23 mouse cellular contexts compared by ENCODE assay signal in genomic region chr3:30494371-30494770, GRCm38 (mm10). TPM values are rescaled to one million over a fixed set of nuclear protein-coding genes. Genes with fewer than 3 reads are reported as not detected.
"Had no signal": no experiment of that assay in that cellular context is flagged by ENCODE, and none has a peak within 500 bp of the region (broad histone marks: within the 10 kb centered on the region; RNA-seq: fewer than 3 reads in every experiment).

No protein-coding gene starts in this region.

- DNase-seq: gastrocnemius, postnatal 10 days; gastrocnemius, postnatal 25 days; heart, adult 2 months; heart, postnatal 10 days; heart, postnatal 4 days; kidney, adult 18-20 months; kidney, adult 8-10 months; kidney, postnatal 10 days; kidney, postnatal 25 days; kidney, postnatal 4 days; liver; liver, embryonic 13.5 days had no signal

- H3K4me3 ChIP-seq: heart, adult 2 months; heart, embryonic 12.5 days; hindbrain, embryonic 10.5 days; hindbrain, embryonic 12.5 days; intestine, embryonic 15.5 days; layer of hippocampus, adult 2 months; left cerebral cortex, adult 2 months; limb, embryonic 10.5 days; limb, embryonic 12.5 days; liver, embryonic 13.5 days; liver, embryonic 15.5 days had no signal

- H3K4me1 ChIP-seq: hindbrain, embryonic 12.5 days; intestine, embryonic 15.5 days; liver, embryonic 13.5 days; liver, embryonic 15.5 days had no signal

- H3K27ac ChIP-seq: heart, adult 2 months; hindbrain, embryonic 10.5 days; hindbrain, embryonic 12.5 days; hindbrain, embryonic 14.5 days; intestine, embryonic 15.5 days; layer of hippocampus, adult 2 months; left cerebral cortex, adult 2 months; limb, embryonic 10.5 days; limb, embryonic 12.5 days; liver, embryonic 13.5 days; liver, embryonic 15.5 days had no signal

RNA-seq across cellular contexts. Expression of gene Mecom, which starts 53.4 kb away (rescaled TPM):
- polyA plus RNA-seq: inflammation-experienced regulatory T-cells, adult 6 months had no signal
